Mouse (Mus musculus) urinary bladder, postnatal 14 days (tissue): ENCODE measurements around the gene Chac1.

Experiments
- DNase-seq: peaks from one replicate; pipeline ENCODE4 v3.0.0; 2021; ENCODE audit warnings: low spot score

Gene Chac1

DNA sequence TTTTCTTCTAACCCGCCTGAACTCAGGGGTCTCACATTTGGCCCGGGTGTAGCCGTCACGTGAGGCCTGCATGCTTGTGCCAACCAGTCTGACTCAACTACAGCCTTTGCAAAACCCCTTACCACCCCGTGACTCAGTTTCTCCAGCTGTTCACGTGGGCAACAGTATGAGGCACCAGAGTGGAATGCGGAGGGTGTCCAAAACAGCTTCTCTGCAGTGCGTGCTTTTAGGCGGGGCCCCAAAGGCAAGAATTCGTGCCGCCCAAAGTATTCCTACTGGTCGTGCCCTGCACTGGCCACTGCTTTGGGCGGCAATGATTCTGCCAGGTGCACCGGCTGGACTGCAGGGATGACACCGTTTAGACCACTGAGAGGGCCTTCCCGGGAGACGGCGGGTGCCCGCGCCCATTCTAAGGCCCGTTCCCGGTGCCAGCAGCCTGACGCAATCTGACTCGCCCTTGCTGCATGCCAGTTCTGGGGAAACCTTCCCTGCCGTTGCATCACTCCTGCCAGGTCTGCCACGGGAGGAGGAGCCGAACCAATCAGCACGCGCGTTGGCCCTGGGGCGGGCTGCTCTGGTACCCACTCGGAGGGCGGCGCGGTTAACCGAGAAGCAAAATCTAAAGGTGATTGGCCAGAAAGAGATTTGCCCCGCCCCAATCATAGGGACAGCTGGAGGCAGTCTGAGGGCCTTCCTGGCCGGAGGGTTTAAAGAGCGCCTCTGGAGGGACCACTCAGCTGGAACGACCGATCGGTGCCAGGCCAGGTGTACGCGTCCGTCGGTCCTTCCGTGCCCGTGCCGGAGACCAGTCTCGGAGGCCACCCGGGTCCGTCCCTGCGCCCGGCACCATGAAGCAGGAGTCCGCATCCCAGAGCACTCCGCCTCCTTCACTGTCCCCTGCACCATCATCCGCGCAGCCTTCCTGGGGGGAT lies at the start of gene Chac1:
TSS of gene Chac1 (plus strand) at position 675 of the 932 bp plus-strand sequence.
- DNase-seq, result peak; percentile 88

DNA sequence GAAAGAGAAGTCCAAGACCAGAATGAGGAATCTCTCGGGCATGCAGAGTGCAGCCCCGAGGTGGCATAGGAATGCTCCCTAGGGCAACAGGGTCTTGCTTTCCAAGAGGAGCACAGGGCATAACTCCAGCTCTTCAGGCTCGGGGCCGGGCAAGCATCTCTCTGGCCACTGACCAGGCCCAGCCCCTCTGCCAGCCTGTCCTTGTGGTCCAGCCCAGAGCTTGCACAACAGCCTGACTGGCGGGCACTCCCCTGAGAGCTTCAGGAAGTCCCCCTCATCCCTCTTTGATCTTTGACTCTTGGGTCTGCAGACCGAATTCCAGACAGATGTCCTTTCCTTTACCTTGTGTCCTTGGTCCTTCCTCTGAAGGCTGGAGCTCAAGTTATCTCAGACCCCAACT lies 48.2 kb upstream of the Chac1 start:
- DNase-seq, result no peak

DNA sequence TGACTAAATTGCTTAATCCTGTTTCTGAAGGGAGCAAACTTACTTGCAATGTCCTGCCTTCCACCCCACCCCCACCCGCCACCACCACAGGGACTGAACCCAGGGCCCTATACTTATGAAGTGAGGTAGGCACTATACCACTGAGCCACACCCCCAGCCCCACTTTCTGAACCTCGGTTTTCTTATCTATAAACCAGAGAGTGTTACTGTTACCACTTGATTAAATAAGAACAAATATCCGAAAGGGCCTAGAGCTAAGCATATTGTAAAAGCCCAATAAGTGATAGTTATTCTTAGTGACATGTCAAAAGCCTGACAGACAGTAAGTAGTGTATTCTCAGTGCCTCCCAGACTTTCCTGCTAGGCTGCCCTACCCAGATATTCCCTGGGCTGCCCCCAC lies 46.6 kb upstream of the Chac1 start:
- no peak for DNase-seq

DNA sequence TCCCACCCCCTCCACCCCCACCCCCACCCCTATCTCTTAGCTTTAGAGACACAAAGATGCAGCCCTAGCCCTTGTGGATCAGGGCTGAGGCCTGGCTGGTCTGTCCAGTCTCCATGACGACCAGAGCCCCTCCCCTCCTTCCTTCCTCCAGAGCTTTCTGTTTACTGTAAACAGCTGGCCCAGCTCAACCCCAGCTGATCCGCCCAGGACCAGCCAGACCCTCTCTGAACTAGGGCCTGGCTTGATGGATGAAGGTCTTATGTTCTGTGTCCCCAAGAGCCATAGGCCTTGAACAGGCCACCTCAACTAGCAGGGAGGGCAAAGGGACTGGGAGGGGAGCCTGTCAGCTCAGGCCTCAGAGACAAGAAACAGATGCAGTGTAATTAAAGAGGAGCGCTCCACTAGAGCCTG lies 46.2 kb upstream of the Chac1 start:
- DNase-seq, result no peak

DNA sequence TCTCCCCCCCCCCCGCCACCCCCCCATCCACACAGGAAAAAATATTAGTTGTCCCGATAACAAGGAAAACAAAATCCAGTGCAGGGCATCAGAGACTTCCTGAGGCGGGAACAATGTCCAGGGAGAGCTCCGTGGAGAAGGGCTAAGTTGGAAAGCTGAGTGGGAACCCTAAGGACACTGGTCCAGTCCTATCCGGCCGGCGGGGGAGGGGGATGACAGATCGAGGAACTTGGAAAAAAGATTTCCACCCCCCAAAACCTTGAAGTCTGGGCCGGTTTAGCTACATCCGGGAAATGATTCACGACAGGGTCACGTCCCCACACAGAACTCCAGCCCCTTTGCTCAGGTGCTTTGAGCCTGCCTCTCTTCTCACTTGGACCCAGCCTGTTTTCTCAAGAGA lies 39.5 kb upstream of the Chac1 start:
- no peak for DNase-seq

DNA sequence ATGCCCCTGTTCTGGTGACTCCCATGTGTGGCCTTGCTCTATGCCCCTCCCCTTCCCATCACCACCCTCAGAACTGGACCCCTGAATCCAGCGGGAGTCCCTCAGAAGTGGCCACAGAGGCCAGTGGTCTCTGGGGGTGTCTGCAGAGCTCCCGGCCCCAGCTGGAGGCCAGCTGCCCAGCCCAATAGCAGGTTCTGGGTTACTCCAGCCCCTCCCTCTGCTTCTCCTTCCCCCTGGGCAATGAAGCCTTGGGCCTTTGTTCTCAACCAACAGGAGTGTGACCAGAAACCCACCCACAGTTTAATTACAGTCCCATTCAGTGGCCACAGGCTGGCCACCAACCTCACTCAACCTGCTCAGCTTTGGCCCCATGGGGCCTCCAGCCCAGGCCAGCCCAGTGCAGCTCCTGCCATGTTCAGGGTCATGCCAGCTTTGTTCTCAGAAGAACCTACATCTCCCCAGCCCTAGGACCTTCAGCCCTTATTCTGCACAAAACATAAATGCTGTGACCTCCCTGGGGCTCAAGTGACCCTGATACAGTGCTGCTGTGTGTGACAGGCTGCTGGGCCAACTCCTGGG lies 38.6 kb upstream of the Chac1 start:
- DNase-seq, result no peak

DNA sequence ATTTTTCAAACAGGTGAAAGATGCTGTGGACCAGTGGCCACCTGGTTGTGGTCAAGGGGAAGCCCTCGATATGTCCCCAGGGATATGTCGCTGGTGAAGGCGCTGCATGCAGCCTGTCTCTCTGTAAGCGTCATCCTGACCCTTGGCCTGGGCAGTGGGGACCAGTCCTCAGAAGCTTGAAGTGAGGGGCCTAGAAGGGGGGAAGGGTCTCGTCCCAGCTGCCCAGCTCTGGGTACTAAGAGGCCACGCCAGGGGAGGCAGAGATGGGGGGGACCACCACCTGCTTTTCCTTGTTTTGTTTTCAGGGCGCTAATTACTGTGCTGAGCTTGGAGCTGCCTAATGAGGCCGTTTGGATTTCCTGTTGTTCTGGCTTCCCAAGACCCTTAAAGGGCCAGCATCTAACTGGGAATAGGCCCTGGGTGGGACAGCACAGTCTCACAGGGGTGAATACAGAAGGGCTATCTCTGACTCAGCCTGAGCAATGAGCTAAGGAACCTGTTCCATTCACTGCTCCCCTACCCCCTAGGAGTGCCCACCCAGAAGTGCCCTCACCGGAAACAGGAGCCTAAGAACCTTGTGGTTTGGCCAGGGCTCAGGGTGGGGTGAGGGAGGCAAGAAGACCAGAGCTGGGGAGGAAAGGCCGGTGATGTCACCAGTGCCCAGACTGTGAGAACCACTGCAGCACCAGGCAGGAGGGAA lies 37.1 kb upstream of the Chac1 start:
- no peak for DNase-seq

DNA sequence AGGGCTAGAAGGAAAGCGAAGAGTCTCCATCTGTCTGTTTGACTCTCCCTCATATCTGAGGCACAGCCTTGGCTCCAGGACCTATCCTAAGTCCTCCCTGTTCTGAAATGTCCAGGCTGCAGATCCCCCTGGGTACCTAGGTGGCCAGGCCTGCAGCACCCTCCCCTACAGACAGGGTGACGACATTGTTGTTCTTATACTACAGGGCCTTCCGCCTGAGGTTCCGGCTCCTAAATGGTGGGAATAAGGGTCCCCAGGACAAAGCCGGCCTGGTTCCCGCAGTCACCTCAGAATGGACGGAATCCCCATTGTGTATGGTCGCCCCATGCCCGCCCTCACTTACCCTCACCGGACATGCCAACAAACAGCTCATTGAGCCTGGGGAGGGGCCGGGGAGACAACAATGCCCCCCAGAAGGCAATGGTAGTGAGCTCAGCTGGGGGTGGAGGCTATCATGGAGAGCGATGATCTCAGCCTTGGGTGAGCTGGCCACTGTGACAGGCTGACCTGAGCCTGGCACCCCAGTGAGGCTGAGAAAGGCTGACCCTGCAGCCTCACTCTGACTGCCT lies 36.2 kb upstream of the Chac1 start:
- DNase-seq, result no peak

DNA sequence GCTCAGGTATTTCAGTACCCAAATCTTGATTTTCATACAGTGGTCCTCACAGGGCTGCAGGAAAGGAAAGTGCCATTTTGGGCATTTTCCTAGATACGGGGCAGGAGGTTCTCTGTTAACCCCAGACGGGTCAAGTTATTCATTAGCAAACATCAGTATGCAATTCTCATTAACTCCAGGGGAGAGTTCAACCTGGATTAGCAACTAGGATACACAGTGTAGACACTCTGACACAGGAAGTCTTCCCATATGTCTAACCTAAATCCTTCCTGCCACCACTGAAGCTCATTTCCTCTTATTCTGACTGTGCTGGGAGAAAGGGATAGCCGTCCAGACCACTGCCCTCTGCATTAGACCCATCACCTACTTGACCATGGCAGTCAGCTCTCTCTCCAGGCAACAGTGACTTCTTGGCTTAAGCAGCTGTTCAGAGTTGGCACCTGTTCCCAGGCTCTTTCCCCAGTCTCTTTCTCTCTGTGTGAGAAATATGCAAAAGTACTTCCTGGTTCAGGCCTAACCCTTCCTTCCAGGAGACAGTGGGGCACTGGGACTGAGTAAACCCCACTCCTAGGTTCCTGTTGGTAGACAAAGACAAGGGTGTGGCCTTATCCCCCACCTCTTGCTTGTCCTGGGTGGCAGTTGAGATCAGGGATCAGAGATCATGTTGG lies 32.9 kb upstream of the Chac1 start:
- DNase-seq, result no peak

DNA sequence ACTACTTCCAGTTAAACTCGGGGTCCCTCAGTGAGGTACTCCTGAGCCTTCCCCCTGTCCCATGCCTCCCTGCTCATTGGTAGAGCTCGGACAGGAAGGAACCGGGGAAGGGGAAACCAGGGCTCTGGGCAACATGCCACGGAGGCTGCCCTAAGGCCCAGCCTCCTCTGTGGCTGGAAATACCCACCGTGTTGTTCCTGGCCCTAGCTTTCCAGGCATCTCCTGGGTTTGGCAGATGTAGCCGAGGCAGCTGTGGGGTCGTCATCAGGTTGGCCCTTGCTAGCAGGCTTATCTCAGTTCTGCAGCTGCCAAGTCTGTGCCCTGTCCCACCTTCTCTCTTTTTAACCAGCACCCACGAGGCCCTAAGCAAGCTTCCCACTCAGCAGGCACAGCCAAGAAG lies 30.5 kb upstream of the Chac1 start:
- no peak for DNase-seq

DNA sequence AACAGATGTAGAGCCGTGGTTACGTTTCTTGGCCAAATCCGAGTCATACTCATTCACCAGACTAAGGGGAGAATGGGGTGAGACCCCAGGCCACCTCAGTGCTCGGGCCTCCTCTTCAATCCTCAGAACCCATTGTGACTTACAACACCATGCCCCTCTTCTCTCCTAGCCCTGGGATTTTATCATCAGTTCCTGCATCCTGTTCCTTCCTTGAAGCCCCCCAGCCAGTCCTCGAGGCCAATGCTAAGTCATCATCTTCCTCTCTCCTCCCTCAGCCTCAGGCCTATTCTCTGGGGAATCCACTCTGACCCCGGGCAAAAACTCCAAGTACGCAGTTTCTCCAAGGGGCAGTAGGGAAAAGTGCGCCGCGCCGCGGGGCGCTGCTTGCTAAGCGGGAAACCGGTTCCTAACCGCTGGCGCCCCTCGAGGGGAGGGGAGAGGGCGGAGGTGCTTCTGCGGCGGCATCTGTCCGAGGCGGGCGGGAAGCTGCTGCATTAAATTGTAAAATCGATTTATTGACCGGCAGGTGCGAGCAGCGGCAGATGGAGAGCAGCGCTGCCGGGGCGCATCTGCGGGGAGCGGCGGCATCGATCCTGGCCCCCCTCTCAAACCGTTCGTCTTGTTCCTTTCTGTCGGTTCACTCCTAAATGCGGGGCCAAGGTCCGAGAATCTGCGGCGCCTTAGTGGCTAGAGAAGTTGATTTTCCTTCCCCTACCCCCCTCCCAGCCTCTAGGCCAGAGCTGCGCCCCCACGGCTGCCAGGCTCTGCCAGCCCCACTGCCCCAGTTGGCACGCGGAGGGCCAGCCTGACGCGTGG lies 29.1 kb upstream of the Chac1 start:
- no peak for DNase-seq

DNA sequence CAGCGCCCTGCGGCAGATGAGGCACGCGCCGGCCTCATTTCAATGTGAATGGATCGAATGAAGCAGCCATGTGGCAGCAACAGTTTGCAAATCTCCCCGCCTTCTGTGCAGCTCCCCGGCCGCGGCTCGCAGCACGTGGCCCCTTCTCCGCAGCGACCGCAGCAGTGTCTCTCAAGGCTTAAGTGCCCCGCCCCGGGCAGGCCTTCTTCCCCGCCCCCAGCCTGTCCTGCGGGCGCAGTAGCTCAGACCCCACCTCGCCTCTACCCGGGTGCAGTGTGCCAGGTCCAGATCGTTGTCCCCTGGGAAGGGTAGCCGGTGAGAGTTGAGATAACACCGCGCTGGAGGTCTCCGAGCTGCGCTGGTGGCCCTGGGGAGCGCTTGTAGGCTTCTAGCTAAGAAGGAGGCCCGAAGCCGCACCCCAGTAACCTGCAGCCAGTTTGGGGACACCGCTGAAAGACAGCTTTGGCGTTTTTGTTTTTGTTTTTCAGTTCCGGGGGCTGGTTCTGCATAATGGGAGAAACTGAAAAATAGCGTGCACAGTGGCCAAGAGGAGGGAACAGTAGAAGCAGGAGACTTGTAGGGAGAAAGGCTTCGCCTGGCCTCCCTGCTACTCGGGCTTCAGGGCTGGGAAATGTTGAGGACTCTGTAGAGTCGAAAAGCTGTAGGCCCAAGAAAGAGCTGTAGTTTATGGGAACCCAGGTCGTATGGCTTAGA lies 28.3 kb upstream of the Chac1 start:
- DNase-seq, result no peak

DNA sequence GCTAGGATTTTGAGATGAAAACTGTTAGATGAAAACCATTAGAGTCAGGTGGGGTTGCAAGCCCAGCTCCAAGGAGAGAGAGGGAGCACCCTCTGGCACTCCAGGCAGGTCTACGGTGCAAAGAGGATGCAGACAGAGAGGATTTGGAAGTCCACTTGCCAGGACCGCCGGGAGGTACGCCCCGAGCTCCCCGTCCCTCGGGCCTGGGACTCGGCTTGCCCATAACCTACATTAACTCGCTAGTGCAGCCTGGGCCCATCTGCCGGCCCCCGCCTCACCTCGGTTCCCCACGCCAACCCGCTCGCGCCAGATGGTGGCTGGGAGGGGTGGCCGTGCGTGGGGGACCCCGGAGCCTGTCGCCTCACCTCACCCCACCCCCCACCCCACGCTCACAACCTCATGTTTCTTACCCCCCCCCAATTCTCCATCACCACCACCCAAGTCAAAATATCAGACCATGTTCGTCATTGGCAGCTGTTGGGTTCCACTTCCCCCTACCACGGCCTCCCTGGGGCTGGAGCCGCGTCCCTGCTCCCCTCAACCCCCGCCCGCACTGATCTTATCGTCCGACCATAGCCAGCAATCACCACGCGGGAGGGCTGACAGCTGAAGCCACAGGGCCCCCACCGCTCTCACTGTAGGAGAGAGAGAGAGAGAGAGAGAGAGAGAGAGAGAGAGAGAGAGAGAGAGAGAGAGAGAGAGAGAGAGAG lies 27.0 kb upstream of the Chac1 start:
- DNase-seq, result no peak

DNA sequence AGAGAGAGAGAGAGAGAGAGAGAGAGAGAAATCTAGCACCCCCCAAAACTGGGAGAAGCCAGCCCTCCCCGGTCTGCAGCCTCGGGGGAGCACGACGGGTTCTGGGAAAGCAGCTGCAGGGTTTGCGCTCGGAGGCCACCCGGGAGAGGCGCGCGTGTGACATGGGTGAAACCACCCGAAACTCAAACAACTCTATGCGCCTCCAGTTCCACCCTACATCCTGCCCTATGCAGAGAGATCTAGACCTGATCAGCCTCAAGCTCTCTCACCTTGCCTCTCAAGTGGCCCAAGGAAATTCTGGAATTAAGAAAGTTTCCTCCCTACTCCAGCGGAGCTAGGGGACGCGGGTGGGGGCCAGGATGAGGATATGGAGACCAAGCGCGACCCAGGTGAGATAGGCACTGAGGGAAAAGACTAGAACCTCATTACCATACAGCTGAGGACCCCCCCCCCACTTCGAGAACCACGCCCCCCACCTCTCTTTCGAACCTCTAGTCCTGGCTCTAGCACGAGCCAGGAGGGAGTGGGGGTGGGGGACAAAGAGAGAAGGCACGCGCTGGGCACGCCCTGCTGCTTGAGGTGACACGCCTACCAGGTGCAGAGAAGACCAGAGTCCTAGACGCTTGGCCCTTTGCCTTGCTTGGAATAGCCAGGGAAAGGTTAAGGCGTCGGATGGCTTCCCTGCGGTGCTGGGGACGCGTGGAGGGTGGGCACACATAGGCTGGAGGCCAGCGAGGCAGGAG lies 26.3 kb upstream of the Chac1 start:
- no peak for DNase-seq

DNA sequence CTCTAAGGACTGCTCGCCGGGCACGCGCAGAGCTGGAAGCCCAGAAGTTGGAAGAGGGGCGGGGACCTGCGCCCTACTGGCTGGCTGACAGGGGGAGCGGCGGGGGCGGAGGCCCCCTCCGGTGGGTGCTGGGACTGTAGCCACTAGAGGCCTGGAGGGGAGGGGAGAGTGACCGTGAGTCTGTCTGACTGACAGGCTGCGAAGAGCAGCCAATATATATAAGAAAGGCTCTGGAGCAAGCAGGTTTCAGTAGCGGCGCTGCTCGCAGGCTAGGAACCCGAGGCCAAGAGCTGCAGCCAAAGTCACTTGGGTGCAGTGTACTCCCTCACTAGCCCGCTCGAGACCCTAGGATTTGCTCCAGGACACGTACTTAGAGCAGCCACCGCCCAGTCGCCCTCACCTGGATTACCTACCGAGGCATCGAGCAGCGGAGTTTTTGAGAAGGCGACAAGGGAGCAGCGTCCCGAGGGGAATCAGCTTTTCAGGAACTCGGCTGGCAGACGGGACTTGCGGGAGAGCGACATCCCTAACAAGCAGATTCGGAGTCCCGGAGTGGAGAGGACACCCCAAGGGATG lies 25.4 kb upstream of the Chac1 start, which contains the start of gene Dll4:
TSS of gene Dll4 (plus strand) at position 217 of the 576 bp plus-strand sequence.
- no peak for DNase-seq

DNA sequence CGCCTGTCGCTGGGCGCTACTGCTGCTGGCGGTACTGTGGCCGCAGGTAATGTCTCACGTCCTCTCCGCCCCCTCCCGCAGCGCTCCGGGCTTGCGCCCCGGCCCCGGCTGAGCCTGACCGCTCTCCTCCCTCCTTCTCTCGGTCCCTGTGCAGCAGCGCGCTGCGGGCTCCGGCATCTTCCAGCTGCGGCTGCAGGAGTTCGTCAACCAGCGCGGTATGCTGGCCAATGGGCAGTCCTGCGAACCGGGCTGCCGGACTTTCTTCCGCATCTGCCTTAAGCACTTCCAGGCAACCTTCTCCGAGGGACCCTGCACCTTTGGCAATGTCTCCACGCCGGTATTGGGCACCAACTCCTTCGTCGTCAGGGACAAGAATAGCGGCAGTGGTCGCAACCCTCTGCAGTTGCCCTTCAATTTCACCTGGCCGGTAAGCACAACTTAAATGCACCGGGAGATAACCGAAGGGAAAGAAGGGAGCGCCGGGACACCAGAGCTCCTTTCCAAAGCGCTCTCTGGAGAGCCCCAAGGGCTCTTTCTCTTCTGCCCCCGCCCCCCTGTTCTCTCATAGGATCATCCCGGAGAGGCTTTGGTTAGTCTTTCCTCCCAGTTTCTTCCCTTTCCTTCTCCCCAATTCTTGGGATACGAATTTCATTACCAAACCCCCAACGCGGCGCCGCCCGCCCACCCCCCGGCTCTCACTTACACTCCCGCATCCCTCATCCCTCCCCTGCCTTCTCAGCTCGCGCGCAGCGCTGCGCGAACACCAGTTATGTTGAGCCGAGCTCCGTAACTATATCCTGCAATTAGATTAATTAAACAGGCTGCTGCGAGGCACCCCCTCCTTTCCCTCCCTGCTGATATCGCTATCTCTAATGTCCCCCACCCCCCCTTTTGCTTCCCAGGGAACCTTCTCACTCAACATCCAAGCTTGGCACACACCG lies 24.6 kb upstream of the Chac1 start:
- DNase-seq, result no peak

DNA sequence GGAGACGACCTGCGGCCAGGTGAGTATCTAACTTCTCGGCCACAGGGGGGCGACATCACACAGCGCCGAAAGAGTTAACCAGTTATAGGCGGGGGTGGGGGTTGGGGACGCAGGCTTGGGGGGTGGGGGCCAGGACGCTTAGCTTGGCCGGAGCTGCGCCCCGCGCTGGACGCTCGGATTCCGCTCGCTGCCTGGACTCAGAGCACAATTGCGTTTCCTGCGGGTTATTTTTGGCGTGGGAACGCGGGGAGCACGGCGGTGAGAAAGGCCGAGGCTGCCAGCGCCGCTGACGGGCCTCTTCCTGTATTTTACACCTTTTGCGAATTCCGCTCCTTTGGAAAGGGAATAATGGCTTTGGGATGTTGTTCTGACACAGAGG lies 23.9 kb upstream of the Chac1 start:
- peak; percentile 36 for DNase-seq
